Mouse (Mus musculus): ENCODE results near the gene Hist1h4i. TPM values are rescaled to one million over a fixed set of nuclear protein-coding genes. Genes with fewer than 3 reads are reported as not detected.
"Not testable (repeated sequence)": the region's sequence is repeated elsewhere in the genome, so short reads cannot be mapped to it uniquely, and the experiment has no call there.

Gene Hist1h4i
- total RNA-seq (2014; fragmentation: Nextera tagmentation) (26.2 and 52.2 TPM in 2 replicates), total RNA-seq (2017) (284 and 309 TPM in 2 replicates), polyA plus RNA-seq (2012) (12.6 and 17.3 TPM in 2 replicates)

DNA sequence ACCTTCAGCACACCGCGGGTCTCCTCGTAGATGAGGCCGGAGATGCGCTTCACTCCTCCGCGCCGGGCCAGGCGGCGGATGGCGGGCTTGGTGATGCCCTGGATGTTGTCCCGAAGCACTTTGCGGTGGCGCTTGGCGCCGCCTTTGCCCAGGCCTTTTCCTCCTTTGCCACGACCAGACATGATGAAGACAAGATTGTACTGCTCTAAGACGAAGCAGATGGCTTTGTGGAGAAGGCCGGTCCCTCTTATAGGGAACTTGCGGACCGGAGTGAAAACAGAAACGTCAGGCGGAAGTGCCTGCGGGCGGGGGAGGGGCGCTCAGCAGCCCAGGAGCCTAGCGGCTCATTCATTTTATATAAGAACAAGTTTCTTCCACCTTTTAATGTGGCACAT, at the start of gene Hist1h4i:
Gene Hist1h4i, minus strand, starts transcription at position 221 of the 395 bp plus-strand sequence.
- H3K27me3 ChIP-seq (ENCODE audit: insufficient read depth, low read length); H3K36me3 ChIP-seq (replicated peaks); H3K9me3 ChIP-seq (replicated peaks): not testable (repeated sequence)
- DNase-seq (ENCODE audit: low spot score) (peak; percentile 47), ATAC-seq (ENCODE audit: extremely low read depth, insufficient number of reproducible peaks, low FRiP score, poor library complexity, severe bottlenecking) (peak; percentile 17)
- Histone ChIP-seq H3K4me3 (ENCODE audit: low read depth, low read length) (peak within 1 kb of the TSS; percentile 66), H3K4me1 (ENCODE audit: insufficient read depth, low read depth, low read length) (peaks cover 27% of the 10 kb centered on the region)
- peak; percentile 98 for TF ChIP-seq POLR2AphosphoS5 (IDR thresholded peaks at IDR 0.05; ENCODE audit: insufficient replicate concordance, low read depth, low read length)

DNA sequence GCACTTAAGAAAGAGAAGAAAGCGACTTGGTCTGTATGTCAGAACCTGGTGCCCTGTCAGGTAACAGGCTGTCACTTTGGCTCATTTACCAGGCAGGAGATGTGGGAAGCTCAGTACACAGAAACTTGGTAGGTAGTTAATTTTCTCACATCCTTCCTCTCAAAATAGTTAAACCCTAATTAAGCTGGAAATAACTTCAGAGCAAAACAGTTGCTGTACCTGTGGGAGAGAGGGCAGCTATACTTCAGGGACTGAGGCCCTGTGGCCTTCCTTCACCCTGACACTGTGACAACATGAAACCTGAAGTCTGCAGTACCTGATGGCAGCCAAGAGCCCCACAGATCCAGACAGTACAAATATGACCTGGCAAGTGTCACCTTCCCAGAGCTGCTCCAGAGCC, 43.0 kb upstream of the Hist1h4i start, which contains the start of gene Vmn1r188:
Gene Vmn1r188, plus strand, starts transcription at position 301 of the 400 bp plus-strand sequence.
- ATAC-seq (ENCODE audit: extremely low read depth, insufficient number of reproducible peaks, low FRiP score, poor library complexity, severe bottlenecking); H3K4me1 ChIP-seq (ENCODE audit: insufficient read depth, low read depth, low read length); H3K9me3 ChIP-seq (replicated peaks); DNase-seq (ENCODE audit: low spot score); H3K27me3 ChIP-seq (ENCODE audit: insufficient read depth, low read length); H3K4me3 ChIP-seq (ENCODE audit: low read depth, low read length); H3K36me3 ChIP-seq (replicated peaks): not testable (repeated sequence)

DNA sequence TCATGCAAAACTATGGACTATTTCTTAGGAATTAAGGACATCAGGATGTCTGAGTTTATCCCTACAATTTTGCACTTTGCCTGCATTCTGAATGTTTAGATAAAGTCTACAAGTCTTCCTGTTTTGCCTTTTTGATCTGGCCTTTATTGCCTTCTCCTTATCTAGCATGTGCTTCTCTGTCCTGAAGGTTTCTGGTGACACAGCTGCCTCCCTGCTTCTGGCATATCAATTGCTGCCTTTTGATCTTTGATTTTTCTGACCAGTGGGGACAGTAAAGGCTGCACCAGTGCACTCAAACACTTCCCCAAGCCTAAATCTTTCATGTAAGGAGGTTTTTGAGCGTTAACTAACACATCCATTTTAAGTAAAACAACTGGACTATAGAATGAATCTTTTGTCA, 22.3 kb upstream of the Hist1h4i start:
- Histone ChIP-seq H3K27me3 (ENCODE audit: insufficient read depth, low read length) (peaks cover 9% of the 10 kb centered on the region; the same call in 1 of the 2 replicates), H3K4me3 (ENCODE audit: low read depth, low read length) (no peak overlapping the region), H3K9me3 (replicated peaks) (no peaks in the 10 kb centered on the region), H3K4me1 (ENCODE audit: insufficient read depth, low read depth, low read length) (no peaks in the 10 kb centered on the region), H3K36me3 (replicated peaks) (no peaks in the 10 kb centered on the region)
- no peak for ATAC-seq (ENCODE audit: extremely low read depth, insufficient number of reproducible peaks, low FRiP score, poor library complexity, severe bottlenecking)
- no peak for DNase-seq (ENCODE audit: low spot score)
- no peak for TF ChIP-seq GATA1 (IDR thresholded peaks at IDR 0.05; ENCODE audit: borderline replicate concordance, low read length)
- no peak for TF ChIP-seq TAL1 (conservative IDR thresholded peaks at IDR 0.05; ENCODE audit: low read depth, low read length)
- no peak for TF ChIP-seq GATA2 (IDR thresholded peaks at IDR 0.05; ENCODE audit: borderline replicate concordance, low read depth, low read length)
- no peak for TF ChIP-seq CTCF (IDR thresholded peaks at IDR 0.05; ENCODE audit: low read depth, low read length)
- no peak for TF ChIP-seq POLR2AphosphoS5 (IDR thresholded peaks at IDR 0.05; ENCODE audit: insufficient replicate concordance, low read depth, low read length)

DNA sequence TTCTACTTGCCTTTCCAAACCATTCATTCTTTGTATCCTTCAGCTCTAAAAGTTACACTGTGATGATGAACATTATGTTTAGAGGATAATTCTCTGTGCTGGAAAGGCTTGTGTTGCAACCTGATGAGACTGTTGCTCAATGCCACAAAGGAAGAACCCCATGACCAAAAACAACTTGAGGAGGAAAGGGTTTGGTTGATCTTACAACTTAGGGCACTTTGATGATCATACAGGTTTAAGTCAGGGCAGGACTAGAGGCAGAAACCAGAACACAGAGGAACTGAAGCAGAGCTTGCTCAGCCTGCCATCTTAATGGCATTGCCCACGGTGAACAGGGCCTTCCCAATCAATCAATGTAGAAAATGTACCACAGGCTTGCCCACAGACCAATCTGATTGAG, 20.3 kb upstream of the Hist1h4i start:
- H3K4me1 ChIP-seq (ENCODE audit: insufficient read depth, low read depth, low read length): no peaks in the 10 kb centered on the region
- no peak for ATAC-seq (ENCODE audit: extremely low read depth, insufficient number of reproducible peaks, low FRiP score, poor library complexity, severe bottlenecking)
- H3K36me3 ChIP-seq (replicated peaks): no peaks in the 10 kb centered on the region
- peaks cover 9% of the 10 kb centered on the region; the same call in 1 of the 2 replicates for H3K27me3 ChIP-seq (ENCODE audit: insufficient read depth, low read length)
- H3K9me3 ChIP-seq (replicated peaks): no peaks in the 10 kb centered on the region
- no peak overlapping the region for H3K4me3 ChIP-seq (ENCODE audit: low read depth, low read length)
- no peak for DNase-seq (ENCODE audit: low spot score)
- TF ChIP-seq GATA1 (IDR thresholded peaks at IDR 0.05; ENCODE audit: borderline replicate concordance, low read length) (no peak), TAL1 (conservative IDR thresholded peaks at IDR 0.05; ENCODE audit: low read depth, low read length) (no peak), GATA2 (IDR thresholded peaks at IDR 0.05; ENCODE audit: borderline replicate concordance, low read depth, low read length) (no peak)

DNA sequence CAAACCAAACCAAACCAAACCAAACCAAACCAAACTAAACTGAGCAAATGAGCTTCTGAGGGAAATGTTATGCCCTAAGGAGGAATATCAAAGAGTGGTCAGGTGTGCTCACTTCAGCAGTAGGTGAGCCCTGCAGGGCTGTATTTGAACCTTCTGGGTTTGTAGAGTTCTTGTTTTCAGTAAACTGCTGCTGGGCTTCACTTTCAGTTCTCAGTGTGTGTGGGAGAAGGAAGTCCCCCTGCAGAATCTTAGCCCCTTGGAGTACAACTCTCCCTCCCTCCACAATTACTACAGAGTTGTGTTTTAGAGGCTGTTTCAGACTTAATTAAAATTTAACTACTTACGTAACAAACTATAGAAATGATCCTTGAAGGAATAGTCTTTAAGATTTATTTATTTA, 12.6 kb upstream of the Hist1h4i start:
- H3K4me3 ChIP-seq (ENCODE audit: low read depth, low read length): no peak overlapping the region
- H3K27me3 ChIP-seq (ENCODE audit: insufficient read depth, low read length): peaks cover 10% of the 10 kb centered on the region; the same call in 1 of the 2 replicates
- H3K9me3 ChIP-seq (replicated peaks): no peaks in the 10 kb centered on the region
- ATAC-seq (ENCODE audit: extremely low read depth, insufficient number of reproducible peaks, low FRiP score, poor library complexity, severe bottlenecking) (no peak), DNase-seq (ENCODE audit: low spot score) (no peak)
- no peak for TF ChIP-seq GATA1 (IDR thresholded peaks at IDR 0.05; ENCODE audit: borderline replicate concordance, low read length)
- no peak for TF ChIP-seq TAL1 (conservative IDR thresholded peaks at IDR 0.05; ENCODE audit: low read depth, low read length)
- no peak for TF ChIP-seq POLR2AphosphoS5 (IDR thresholded peaks at IDR 0.05; ENCODE audit: insufficient replicate concordance, low read depth, low read length)
- peaks cover 24% of the 10 kb centered on the region for H3K4me1 ChIP-seq (ENCODE audit: insufficient read depth, low read depth, low read length)
- H3K36me3 ChIP-seq (replicated peaks): no peaks in the 10 kb centered on the region

DNA sequence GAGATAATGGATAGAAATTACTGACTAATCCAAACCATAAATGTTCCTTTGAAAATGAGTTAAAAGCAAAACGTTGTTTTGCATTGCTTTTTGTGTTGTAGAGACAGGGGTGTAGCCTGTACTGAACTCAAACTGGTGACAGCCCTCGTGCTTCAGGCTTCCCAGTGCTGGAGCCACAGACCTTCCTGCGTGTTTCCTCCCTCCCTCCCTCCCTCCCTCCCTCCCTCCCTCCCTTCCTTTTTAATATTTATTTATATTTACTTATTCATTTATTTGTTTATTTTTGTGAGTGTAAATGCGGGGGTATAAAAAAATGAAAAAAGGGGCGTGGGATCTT, 10.3 kb upstream of the Hist1h4i start:
- no peak for TF ChIP-seq GATA1 (IDR thresholded peaks at IDR 0.05; ENCODE audit: borderline replicate concordance, low read length)
- TF ChIP-seq TAL1 (conservative IDR thresholded peaks at IDR 0.05; ENCODE audit: low read depth, low read length): no peak
- no peak for TF ChIP-seq CTCF (IDR thresholded peaks at IDR 0.05; ENCODE audit: low read depth, low read length)
- no peak for TF ChIP-seq POLR2AphosphoS5 (IDR thresholded peaks at IDR 0.05; ENCODE audit: insufficient replicate concordance, low read depth, low read length)
- no peak for TF ChIP-seq GATA2 (IDR thresholded peaks at IDR 0.05; ENCODE audit: borderline replicate concordance, low read depth, low read length)
- H3K36me3 ChIP-seq (replicated peaks): no peaks in the 10 kb centered on the region
- H3K9me3 ChIP-seq (replicated peaks): no peaks in the 10 kb centered on the region
- DNase-seq (ENCODE audit: low spot score) (no peak), ATAC-seq (ENCODE audit: extremely low read depth, insufficient number of reproducible peaks, low FRiP score, poor library complexity, severe bottlenecking) (no peak)
- H3K4me1 ChIP-seq (ENCODE audit: insufficient read depth, low read depth, low read length): peaks cover 28% of the 10 kb centered on the region
- H3K27me3 ChIP-seq (ENCODE audit: insufficient read depth, low read length): peaks cover 10% of the 10 kb centered on the region; the same call in 1 of the 2 replicates
- peak overlapping the region; percentile 70 for H3K4me3 ChIP-seq (ENCODE audit: low read depth, low read length)

Data from G1E (cell line).